Mouse (Mus musculus) naive thymus-derived CD4-positive, alpha-beta T cell, adult 2 months (primary cell): ENCODE measurements around the gene Bag3.
"Not testable (repeated sequence)": the region's sequence is repeated elsewhere in the genome, so short reads cannot be mapped to it uniquely, and the experiment has no call there.

Source experiments
- DNase-seq: peaks from one replicate; pipeline ENCODE4 v3.0.0-alpha.2; 2011; ENCODE audit warnings: low read depth

Bag3 gene

GRCm38 (mm10) chr7:128569987-128570656, 46.7 kb downstream of the Bag3 start:
- DNase-seq, result no peak

GRCm38 (mm10) chr7:128570657-128571056, 47.2 kb downstream of the Bag3 start:
- not testable (repeated sequence) for DNase-seq

GRCm38 (mm10) chr7:128572030-128572429, 48.6 kb downstream of the Bag3 start:
- no peak for DNase-seq

GRCm38 (mm10) chr7:128575211-128575610, 51.8 kb downstream of the Bag3 start:
- no peak for DNase-seq

- DNase-seq, result no peak
These were observed 52.4 kb downstream of the Bag3 start for GRCm38 (mm10) chr7:128575794-128576193.

- DNase-seq, result no peak
These were observed 54.2 kb downstream of the Bag3 start for GRCm38 (mm10) chr7:128577607-128578006.

GRCm38 (mm10) chr7:128578199-128578945, 55.0 kb downstream of the Bag3 start:
- no peak for DNase-seq

- DNase-seq, result no peak
These were observed 56.0 kb downstream of the Bag3 start for GRCm38 (mm10) chr7:128579381-128579780.

GRCm38 (mm10) chr7:128580318-128580717, 56.9 kb downstream of the Bag3 start:
- no peak for DNase-seq

GRCm38 (mm10) chr7:128581864-128582484, 58.6 kb downstream of the Bag3 start:
- no peak for DNase-seq

- DNase-seq, result no peak
These were observed 60.0 kb downstream of the Bag3 start for GRCm38 (mm10) chr7:128583213-128583948.

GRCm38 (mm10) chr7:128587334-128587933, 64.0 kb downstream of the Bag3 start:
- DNase-seq, result no peak

- no peak for DNase-seq
These were observed 68.1 kb downstream of the Bag3 start for GRCm38 (mm10) chr7:128591345-128592084.

GRCm38 (mm10) chr7:128592118-128592935, 68.9 kb downstream of the Bag3 start:
- DNase-seq, result no peak

GRCm38 (mm10) chr7:128592936-128593241, 69.5 kb downstream of the Bag3 start:
- DNase-seq, result no peak

- no peak for DNase-seq
These were observed 72.9 kb downstream of the Bag3 start for GRCm38 (mm10) chr7:128596274-128596673.
